Mouse (Mus musculus) bone marrow macrophage, adult 2 months (primary cell): ENCODE data around the gene Ift140.

Experiments used
- CTCF ChIP-seq: IDR thresholded peaks from 2 replicates; pipeline ENCODE4 v1.5.1; 2012; ENCODE audit warnings: low read depth, mild to moderate bottlenecking, low read length, moderate library complexity
- POLR2A ChIP-seq: IDR thresholded peaks from 2 replicates; pipeline ENCODE4 v1.6.1; 2012; ENCODE audit warnings: mild to moderate bottlenecking, low read depth, low read length, borderline replicate concordance

DNA sequence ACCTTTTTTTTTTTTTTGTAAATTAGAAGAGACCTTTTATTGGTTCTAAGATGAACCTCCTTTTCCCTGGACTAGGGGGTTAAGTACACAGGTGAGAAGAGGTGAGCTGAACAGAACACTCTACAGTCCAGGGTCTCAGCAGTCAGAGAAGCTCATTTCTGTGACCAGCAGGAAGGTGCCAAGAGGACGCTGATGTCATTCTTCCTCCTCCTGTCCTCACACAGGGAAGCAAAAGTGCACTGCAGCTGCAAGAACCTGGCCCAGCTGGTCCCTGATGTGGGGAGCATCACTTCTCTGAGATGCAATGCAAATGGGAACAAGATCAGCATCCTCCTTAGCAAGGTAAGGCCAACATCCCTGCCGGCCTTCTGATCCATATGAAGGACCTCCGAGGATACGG lies 29.4 kb downstream of the Ift140 start:
- TF ChIP-seq POLR2A: no peak
- no peak for TF ChIP-seq CTCF
